Mouse (Mus musculus) CH12.LX (cell line): ENCODE measurements around the gene Dscam.

ENCODE experiments used
- CTCF ChIP-seq, 2 experiments: IDR thresholded peaks in 1 of 2; conservative IDR thresholded peaks in 1 of 2; 2 replicates each; pipeline ENCODE4 v1.5.1; 2011 to 2012; ENCODE audit warnings: low read depth in 2 of 2, low read length in 2 of 2, improper control_type of control experiment in 1 of 2, inconsistent platforms in 1 of 2, mild to moderate bottlenecking in 1 of 2, moderate library complexity in 1 of 2
- EP300 ChIP-seq: IDR thresholded peaks from 2 replicates; pipeline ENCODE4 v1.6.1; 2011; ENCODE audit warnings: low read length, improper control_type of control experiment
- POLR2A ChIP-seq: IDR thresholded peaks from 2 replicates; pipeline ENCODE4 v1.6.1; 2011; ENCODE audit warnings: low read depth, mild to moderate bottlenecking, improper control_type of control experiment, low read length
- POLR2AphosphoS2 ChIP-seq: IDR thresholded peaks from 2 replicates; pipeline ENCODE4 v1.6.1; 2011; ENCODE audit warnings: low read depth, low read length, improper control_type of control experiment
- RCOR1 ChIP-seq: conservative IDR thresholded peaks from 2 replicates; pipeline ENCODE4 v1.6.1; 2012; ENCODE audit warnings: low read depth, mild to moderate bottlenecking, inconsistent platforms, low read length, improper control_type of control experiment
- TBP ChIP-seq: conservative IDR thresholded peaks from 2 replicates; pipeline ENCODE4 v1.6.1; 2011; ENCODE audit warnings: low read depth, low read length, improper control_type of control experiment
- USF2 ChIP-seq: conservative IDR thresholded peaks from 2 replicates; pipeline ENCODE4 v1.6.1; 2011; ENCODE audit warnings: low read depth, low read length, improper control_type of control experiment

- TF ChIP-seq CTCF (conservative IDR thresholded peaks at IDR 0.05 in 1 of 2, IDR thresholded peaks at IDR 0.05 in 1 of 2; ENCODE audit: low read depth in 2 of 2, low read length in 2 of 2) (no peak), POLR2A (no peak), POLR2AphosphoS2 (no peak), TBP (no peak), RCOR1 (no peak), EP300 (no peak), USF2 (no peak)
Measured at GRCm38 (mm10) chr16:96613275-96613674, 557.3 kb downstream of the Dscam start.
